Mouse (Mus musculus) testis, postnatal 10 days (tissue): ENCODE data around the gene Gm1330.
"Not testable (repeated sequence)": the region's sequence is repeated elsewhere in the genome, so short reads cannot be mapped to it uniquely, and the experiment has no call there.

Experiments used
- DNase-seq: peaks from one replicate; pipeline ENCODE4 v3.0.0; 2021; ENCODE audit warnings: low spot score

Gm1330 gene

DNA sequence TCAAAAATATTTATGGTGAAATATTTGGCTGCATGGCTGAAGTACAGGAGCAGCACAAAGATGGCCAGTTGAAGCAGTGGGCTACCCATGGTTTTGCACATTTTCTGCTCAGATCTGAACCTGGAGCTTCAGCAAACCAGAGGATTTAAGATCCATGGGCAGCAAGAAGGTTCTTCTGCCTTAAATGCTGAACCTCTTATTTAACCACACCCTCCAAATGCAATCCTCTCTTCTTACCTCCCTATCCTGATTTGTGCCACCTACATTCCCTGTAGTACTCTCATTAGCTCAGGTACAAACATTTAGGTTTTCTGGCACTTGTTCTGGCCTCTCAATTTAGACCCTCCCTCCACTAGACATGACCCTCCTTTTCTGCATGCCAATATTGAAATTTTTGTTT, at the start of gene Gm1330:
Gene Gm1330, minus strand, starts transcription at position 101 of the 400 bp plus-strand sequence.
- no peak for DNase-seq

DNA sequence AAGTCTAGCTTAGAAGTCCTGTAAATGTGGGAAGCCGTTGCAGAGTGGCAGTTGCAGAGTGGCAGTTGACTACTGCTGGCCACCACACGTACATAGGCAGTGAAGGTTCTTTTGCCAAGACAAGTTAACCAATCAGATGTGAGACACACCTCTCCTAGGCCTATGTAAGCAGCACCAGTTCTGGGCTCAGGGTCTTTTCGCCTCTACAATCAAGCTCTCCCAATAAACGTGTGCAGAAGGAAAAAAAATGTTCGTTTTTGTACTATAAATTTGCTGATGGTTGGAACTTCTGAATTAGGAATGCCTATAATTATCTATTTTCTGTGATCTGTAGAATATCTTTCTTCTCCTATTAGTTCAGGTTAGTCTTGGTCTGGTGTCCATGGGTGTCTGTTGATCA, 14.1 kb upstream of the Gm1330 start, which contains the start of gene Gm10750:
Gene Gm10750, minus strand, starts transcription at position 101 of the 400 bp plus-strand sequence.
- not testable (repeated sequence) for DNase-seq

DNA sequence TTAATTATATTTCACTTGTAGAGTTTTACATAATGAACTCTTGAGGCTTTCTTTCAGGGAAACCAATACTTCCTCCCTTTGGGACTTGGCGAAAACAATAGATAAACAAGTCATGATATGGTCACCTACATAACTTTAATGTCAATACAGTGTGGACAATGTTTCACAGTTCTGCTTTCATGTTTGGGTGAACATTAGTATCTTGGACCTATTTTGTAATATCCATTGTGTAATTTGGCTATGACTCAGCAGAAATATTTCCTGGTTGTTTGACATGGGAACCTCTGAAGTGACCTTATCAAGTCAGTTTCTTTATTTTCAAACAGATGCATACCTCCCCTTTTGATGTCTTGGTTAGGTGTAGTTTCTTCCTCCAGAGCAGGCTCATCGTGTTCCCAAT, 1.8 kb upstream of the Gm1330 start:
- DNase-seq = no peak

DNA sequence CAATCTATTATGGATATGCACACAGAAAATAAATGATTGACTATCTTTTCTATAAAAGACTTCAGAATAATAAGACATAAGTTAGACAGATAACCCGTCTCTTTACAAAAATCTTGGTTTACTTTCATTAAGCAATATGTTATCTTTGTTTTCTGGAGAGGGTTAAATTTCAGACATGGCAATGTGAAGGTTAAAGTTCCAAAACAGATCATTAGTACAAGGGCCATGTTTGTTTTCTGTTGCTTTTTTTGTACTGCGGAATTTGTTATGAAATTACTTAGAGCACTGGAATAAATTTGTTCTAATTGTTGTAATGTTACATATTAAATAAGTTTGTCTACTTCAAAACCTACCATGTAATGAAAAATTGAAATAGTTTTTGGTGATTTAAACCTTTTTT, 7.9 kb downstream of the Gm1330 start:
- no peak for DNase-seq
